Mouse (Mus musculus) gastrocnemius, postnatal 14 days (tissue): Measurements from ENCODE around the gene Capn11. TPM values are rescaled to one million over a fixed set of nuclear protein-coding genes. Genes with fewer than 3 reads are reported as not detected.
A peak's percentile ranks its signal among the peaks of the same experiment; 100 is the strongest.

Source experiments
- DNase-seq: peaks from one replicate; pipeline ENCODE4 v3.0.0; 2021; ENCODE audit warnings: mixed read lengths
- intact Hi-C: fragments of 180-260 bp; cut with DNase I; formaldehyde crosslinking; loops from one replicate; pipeline ENCODE4 v1.15.1; 2025; ENCODE audit warnings: low total_unique reads
- long read RNA-seq, 2 experiments: library from polyadenylated mRNA; stranded (forward); transcript quantifications; one replicate each; pipeline ENCODE4 v2.0.0; 2021
- total RNA-seq, 2 experiments: library from RNA; stranded (reverse); gene quantifications; 2 replicates each; pipeline ENCODE4 v1.2.3; 2021

Gene Capn11
- under 1 TPM; 0.10 to 0.13 TPM for total RNA-seq
- long read RNA-seq, experiment 1, result 0 reads
- long read RNA-seq, experiment 2, result 0 reads

GRCm38 (mm10) chr17:45659225-45659624, at the start of gene Capn11:
Gene Capn11, minus strand, starts transcription at chr17:45659325.
- DNase-seq, result no peak
- intact Hi-C loops, result no loop called here

GRCm38 (mm10) chr17:45708179-45708578, 49.1 kb upstream of the Capn11 start:
- DNase-seq, result no peak
- intact Hi-C loops, result no loop called here

- no peak for DNase-seq
- intact Hi-C loops, result no loop called here
These were observed 48.3 kb upstream of the Capn11 start for GRCm38 (mm10) chr17:45707376-45707775.

- DNase-seq, result no peak
- intact Hi-C loops, result no loop called here
These were observed 47.7 kb upstream of the Capn11 start for GRCm38 (mm10) chr17:45706796-45707195.

DNA sequence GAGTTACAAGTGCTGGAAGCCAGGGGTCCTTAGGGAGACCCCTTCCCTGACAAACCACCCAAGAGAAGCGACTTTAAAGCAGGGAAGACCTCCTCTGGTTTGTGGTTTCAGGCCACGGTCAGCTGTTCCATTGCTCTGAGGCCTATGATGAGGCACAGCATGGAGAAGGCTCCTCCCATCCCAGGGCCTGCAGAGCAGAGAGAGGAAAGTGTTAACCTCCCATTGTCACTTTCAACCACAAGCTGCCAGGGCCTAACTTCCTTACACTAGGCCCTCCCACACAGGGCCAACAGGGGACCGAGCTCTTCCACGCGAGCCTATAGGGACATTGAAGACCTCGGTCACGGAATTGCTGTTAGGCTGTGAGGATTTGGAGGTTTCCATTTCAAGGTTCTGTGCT, 44.1 kb upstream of the Capn11 start:
- intact Hi-C loops, result no loop called here
- no peak for DNase-seq

GRCm38 (mm10) chr17:45702254-45702653, 43.1 kb upstream of the Capn11 start:
- no peak for DNase-seq
- intact Hi-C loops, result no loop called here

DNA sequence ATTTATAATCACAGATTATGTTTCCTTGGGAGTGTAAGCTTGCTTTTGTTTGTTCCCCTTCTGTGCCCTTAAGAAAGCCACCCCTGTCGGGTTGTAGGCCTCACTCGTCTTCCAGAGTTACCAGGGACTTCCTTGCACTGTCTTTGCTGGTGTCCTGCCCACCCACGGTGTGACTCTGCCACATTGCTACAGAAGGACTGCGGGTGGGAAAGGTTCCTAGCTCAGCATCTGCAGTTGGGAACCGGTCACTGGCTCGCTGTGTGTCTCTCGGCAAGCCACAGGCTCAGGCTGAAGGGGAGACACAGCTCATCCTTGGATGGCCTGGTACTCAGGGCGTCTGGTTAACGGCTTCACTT, 42.1 kb upstream of the Capn11 start:
- intact Hi-C loops, result no loop called here
- DNase-seq, result peak; percentile 42

- intact Hi-C loops, result no loop called here
These were observed 41.5 kb upstream of the Capn11 start for GRCm38 (mm10) chr17:45700496-45701235.

DNA sequence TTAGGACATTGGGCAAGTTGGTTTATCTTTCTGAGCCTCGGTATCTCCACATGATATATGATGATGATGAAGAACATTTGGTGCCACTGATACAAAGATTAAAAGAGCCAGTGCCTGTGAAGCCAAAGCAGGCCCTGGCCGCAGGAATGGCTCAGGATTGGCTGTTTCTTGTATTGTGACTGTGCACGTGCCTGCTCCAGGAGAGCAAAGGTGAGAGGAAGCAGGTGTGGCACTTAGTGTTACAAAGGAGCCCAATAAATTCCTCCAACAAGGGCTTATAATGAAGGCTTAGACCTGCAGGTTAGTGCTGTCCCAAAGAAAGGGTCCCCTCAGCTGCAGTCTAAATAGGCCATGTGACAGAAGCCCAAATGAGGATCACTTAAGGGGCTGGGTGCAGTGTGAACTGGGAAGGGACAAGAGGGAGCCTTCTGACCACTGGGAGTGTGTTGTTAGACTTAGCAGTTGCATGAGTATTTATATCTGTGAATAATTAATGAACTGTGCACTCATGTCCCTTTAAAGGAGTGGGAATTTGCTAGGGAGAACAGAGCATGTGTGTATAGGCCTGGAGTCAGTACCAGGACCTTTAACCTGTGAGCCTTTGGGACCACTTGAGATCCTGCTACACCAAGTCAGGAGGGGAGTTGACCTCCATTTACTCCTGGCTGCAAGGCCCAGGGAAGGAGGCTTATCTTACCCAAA, 40.1 kb upstream of the Capn11 start:
- intact Hi-C loops, result no loop called here
- no peak for DNase-seq

More at GRCm38 (mm10) chr17:45700496-45701235, 41.5 kb upstream of the Capn11 start:
- DNase-seq, result peak; percentile 63

- intact Hi-C loops, result no loop called here
- DNase-seq, result no peak
These were observed 39.2 kb upstream of the Capn11 start for GRCm38 (mm10) chr17:45698368-45698767.

DNA sequence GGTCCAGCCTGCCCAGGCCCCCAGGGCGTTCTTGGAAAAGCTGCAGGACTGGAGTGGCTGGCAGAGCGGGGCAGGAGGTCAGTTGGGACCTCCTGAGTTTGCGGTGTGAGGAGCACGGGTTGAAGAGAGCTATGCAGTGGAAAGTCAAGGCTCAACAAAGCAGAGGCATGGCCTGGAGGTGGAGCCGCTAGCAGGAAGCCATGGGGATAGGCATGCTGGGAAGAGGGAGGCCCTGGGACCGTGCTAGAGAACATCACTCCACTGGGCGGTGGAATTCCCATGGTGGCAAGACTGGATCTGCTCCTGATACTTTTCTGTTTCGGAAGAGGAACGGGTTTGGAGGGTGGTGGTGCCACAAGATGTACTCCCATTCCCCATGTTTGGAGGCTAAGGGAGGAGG, 37.9 kb upstream of the Capn11 start:
- intact Hi-C loops, result no loop called here

DNA sequence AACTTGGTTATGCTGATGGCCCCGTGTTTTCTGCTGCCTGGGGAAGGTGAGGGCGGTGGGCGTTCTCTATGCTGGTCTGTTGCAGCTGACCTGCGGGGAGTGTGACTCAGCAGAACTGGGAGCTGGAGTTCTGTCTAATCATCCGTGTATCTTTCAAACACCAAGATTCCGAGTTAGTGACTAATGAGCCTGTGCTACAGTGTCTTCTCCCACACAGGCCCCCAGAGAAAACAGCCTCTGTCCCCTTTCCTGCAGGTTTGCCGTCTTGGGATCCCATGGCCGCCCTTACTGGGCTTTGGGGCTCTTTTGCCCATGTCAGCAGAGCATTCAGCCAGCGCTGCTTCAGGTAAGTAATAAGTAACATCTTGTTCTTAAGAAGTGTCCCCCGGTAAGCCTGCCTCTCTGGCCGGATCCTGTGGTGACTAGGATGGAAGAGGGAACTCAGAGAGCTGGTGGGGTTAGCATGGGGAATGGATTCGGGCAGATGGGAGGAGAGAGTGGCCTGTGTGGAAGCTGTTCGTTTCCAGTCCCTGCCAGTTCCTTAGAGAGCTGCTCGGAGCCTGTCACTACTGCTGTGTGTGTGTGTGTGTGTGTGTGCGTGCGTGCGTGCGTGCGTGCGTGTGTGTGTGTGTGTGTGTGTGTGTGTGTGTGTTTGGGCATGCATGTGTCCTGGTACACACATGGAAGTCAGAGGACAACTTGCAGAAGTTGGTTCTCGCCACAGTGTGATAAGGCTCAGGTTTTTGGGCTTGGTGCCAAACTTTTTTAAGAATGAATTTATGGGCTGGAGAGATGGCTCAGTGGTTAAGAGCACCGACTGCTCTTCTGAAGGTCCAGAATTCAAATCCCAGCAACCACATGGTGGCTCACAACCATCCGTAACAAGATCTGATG, 36.3 kb upstream of the Capn11 start:
- no peak for DNase-seq
- intact Hi-C loops, result no loop called here

More for the DNA sequence above, 37.9 kb upstream of the Capn11 start:
- DNase-seq, result no peak

DNA sequence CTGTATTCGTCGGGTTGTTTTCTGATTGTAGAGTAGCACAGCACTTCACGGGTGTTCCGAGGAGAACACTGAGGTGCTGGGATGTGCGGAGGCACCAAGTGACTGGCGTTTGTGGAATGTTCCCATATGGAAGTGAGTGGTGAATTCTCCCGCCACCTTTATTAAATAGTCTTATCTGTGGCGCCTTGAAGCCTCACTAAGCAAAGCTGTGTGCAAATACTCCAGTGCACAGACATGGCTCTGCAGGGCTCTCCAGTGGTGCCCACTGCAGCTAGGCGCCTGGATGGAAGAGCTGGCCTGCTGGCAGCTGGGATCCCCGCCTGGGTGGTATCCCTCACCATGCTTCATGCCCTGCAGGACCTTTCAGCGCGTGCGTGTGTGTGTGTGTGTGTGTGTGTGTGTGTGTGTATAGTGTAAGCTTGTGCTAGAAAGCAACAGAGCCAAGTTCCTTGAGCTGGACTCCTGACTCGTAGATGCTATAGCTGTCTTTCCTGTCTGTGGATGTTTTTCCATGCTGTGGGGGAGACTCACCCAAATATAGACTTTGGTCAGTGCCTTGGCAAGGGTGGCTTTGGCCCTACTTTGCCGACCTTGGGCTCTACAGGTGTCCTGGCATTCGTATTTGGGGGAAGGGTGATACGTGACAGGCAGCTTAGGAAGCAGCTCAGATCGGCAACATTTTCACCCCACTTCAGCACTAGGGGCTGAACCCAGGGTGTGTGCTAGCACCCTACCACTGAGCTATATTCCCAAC, 34.9 kb upstream of the Capn11 start:
- intact Hi-C loops, result no loop called here
- no peak for DNase-seq

DNA sequence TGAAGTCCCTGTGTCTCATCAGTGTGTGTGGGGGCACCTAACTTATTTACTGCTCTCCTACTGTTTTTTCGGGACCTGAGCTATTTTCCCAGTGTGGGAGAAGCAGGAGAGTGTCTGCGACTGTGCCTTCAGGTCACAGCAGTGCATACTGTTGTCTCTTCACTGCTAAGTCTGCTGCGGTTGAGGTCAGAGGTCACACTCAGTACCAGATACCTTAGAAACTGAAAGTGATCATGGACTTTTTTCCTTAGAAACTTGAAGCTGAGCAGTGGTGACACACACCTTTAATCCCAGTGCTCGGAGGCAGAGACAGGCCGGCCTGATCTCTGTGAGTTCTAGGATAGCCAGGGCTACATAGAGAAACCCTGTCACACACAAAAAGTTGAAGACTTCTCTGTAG, 33.0 kb upstream of the Capn11 start:
- intact Hi-C loops, result no loop called here
- DNase-seq, result no peak

- DNase-seq, result no peak
- intact Hi-C loops, result no loop called here
These were observed 30.9 kb upstream of the Capn11 start for GRCm38 (mm10) chr17:45690044-45690443.

DNA sequence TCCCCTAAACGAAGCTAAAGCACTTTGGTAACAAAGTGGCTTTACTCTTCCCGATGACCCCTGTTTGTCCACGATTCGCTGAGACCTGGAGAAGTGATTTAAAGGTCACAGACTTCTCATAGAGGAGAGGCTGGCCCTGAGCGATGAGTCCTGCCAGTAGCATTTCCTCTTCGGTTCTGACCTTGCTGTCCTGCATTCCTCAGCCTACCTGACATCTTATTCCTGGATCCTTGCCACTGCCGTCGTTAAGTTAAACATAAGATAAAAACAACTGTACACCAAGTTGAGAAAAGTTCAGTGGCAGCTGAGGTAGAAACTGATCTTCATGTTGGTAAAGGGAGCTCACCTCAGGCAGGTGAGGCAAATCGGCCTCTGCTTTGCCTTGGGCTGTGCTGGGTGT, 30.0 kb upstream of the Capn11 start:
- DNase-seq, result no peak
- intact Hi-C loops, result no loop called here

GRCm38 (mm10) chr17:45686716-45687115, 27.6 kb upstream of the Capn11 start, which contains the start of gene Tmem63b:
Gene Tmem63b, minus strand, starts transcription at chr17:45686905.
- intact Hi-C loops, result no loop called here
- DNase-seq, result no peak

GRCm38 (mm10) chr17:45686093-45686619, 27.0 kb upstream of the Capn11 start, which contains the start of gene Mrpl14:
Gene Mrpl14, plus strand, starts transcription at chr17:45686322.
- DNase-seq, result peak; percentile 93
- intact Hi-C loops, result no loop called here
